Comparison of ENCODE assay signal across 16 mouse cellular contexts in the genomic region with DNA sequence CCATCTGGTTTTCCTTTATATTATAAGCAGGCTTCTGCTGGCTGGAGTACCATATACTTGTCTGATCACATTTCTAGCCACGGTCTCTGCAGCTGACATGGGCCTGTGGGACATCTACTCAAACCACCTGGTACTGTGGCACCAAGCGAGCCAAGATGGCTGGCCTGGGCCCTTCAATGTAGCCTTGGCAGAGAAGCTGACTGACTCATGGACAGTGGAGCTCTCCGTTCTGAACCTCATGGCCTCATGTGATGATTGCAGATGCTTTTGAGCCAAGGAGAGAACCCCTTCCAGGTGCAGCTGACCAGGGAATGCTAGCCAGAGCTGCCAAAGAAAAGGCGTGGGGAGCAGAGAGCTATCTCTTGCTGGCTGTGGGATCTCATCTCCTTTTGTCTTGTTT.
"Had no signal": no experiment of that assay in that cellular context is flagged by ENCODE, and none has a peak within 500 bp of the region (broad histone marks: within the 10 kb centered on the region; RNA-seq: fewer than 3 reads in every experiment).

No protein-coding gene starts in this region.

- H3K4me1 ChIP-seq: midbrain, embryonic 13.5 days; midbrain, embryonic 15.5 days; neural tube, embryonic 12.5 days had no signal

- ATAC-seq: liver, postnatal 0 days; lung, postnatal 0 days; midbrain, embryonic 13.5 days; midbrain, embryonic 15.5 days had no signal

- H3K27ac ChIP-seq: lung, embryonic 15.5 days; macrophage; midbrain, embryonic 13.5 days; midbrain, embryonic 15.5 days; neural tube, embryonic 12.5 days had no signal

- H3K4me2 ChIP-seq: lung, embryonic 15.5 days; midbrain, embryonic 11.5 days; midbrain, embryonic 13.5 days; midbrain, embryonic 15.5 days; neural tube, embryonic 12.5 days had no signal

- H3K9me3 ChIP-seq: lung, embryonic 15.5 days; megakaryocyte, embryonic 14.5 days; midbrain, embryonic 13.5 days; midbrain, embryonic 15.5 days; neural tube, embryonic 12.5 days had no signal

- DNase-seq: liver, postnatal 0 days; lung, adult 2 months; lung, postnatal 14 days; lung, postnatal 36 days; right cerebral cortex, postnatal 14 days; spleen, adult 18-20 months; thymus, adult 18-20 months; thymus, postnatal 25 days had no signal

- H3K4me3 ChIP-seq: lung, embryonic 15.5 days; megakaryocyte, embryonic 14.5 days; midbrain, embryonic 13.5 days; midbrain, embryonic 15.5 days; neural tube, embryonic 12.5 days had no signal

- H3K9ac ChIP-seq: liver, postnatal 0 days; lung, embryonic 15.5 days; midbrain, embryonic 13.5 days; midbrain, embryonic 15.5 days; neural tube, embryonic 12.5 days had no signal

- H3K27me3 ChIP-seq: lung, embryonic 15.5 days; megakaryocyte, embryonic 14.5 days; midbrain, embryonic 13.5 days; midbrain, embryonic 15.5 days; neural tube, embryonic 12.5 days had no signal
